Mouse (Mus musculus) liver, embryonic 14.5 days (tissue): ENCODE measurements around the gene 1520401A03Rik.

Source experiments
- CTCF ChIP-seq: IDR thresholded peaks from 2 replicates; pipeline ENCODE4 v1.5.1; 2016; ENCODE audit warnings: antibody characterized with exemption, low read depth, control low read depth
- EP300 ChIP-seq: IDR thresholded peaks from 2 replicates; pipeline ENCODE4 v1.6.1; 2016; ENCODE audit warnings: antibody characterized with exemption, low read depth

DNA sequence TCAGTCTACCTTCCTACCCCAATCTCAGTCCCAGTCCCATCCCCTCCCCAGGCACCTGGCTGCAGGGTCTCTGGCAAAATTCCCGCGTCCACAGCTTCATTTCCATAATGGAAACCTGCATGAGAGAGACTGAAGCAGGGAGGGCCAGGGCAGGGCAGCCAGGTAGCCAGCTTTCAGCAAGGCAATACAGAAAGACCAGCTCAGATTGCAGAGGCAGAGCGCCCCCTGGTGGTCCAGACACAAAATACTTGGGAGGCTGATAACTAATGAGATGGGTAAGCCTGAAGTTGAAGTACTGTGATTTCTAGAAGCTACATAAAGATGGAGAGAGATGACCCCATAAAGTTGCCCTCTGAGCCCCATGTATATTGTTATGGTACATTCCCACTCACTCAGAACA lies 16.4 kb downstream of the 1520401A03Rik start:
- TF ChIP-seq EP300 (no peak), CTCF (peak; percentile 93)
